Mouse (Mus musculus) CD4-positive helper T cell, adult 2 months (primary cell): ENCODE data around the gene Agrp.
A peak's percentile ranks its signal among the peaks of the same experiment; 100 is the strongest.

ENCODE experiments used
- DNase-seq: peaks from one replicate; pipeline ENCODE4 v3.0.0-alpha.2; 2012; ENCODE audit warnings: low read depth, missing footprints, low spot score

Gene Agrp

GRCm38 (mm10) chr8:105549506-105549905 is 87.7 kb downstream of the Agrp start:
- DNase-seq: no peak

- no peak for DNase-seq
Measured at GRCm38 (mm10) chr8:105546384-105547350, 90.5 kb downstream of the Agrp start.

- no peak for DNase-seq
Measured at GRCm38 (mm10) chr8:105545249-105545648, 91.9 kb downstream of the Agrp start.

DNA sequence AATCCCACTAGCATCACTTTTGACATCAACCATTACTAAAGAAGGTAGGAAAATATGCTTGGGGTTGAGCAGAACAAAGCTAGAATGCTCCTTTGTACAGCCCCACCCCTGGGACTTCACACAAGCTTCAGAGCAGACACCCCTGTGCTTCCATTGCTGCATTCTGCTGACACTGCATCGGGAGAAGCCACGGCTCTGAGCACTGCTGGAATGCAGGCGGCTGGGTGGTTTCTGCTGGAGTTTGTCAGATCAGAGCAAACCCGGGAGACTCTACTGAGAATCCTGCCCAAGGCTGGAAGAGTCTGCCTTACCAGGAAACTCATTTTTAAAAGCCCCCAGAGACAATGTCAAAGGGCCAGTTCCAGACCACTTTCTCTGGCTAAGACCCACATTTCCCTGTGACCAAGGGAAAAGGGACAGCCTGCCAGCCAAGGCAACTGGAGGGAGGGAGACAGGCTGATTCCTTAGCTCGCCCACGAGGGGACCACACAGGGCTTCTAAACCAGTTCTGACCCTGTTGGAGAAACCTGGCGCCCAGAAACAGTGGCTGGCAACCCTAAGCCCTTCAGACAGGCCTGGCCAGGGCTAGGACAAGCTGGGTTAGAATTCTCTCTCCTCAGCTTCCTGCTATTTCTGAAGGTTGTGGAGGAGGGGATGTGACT is 92.5 kb downstream of the Agrp start:
- no peak for DNase-seq

- no peak for DNase-seq
Measured at GRCm38 (mm10) chr8:105543703-105544102, 93.5 kb downstream of the Agrp start.

DNA sequence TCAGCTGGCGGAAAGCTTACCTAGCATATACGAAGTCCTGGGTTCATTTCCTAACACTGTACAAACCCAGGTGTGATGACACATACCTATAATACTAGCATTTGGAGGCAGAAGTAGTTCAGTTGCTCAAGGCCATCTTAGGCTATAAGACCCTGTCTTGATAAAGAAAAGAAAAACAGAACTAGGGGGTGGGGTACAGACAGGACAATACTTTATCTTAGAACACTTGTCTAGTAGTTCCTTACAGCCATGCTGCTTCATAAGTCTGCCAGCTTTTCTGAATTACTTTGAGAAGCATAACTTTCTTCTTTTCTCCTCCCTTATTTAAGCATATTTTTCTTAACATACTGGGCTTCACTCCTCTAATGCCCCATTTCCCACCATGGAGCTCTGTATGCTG is 94.4 kb downstream of the Agrp start:
- no peak for DNase-seq

- DNase-seq: no peak
Measured at GRCm38 (mm10) chr8:105542032-105542656, 95.0 kb downstream of the Agrp start.

GRCm38 (mm10) chr8:105538940-105539339 is 98.3 kb downstream of the Agrp start:
- no peak for DNase-seq

DNA sequence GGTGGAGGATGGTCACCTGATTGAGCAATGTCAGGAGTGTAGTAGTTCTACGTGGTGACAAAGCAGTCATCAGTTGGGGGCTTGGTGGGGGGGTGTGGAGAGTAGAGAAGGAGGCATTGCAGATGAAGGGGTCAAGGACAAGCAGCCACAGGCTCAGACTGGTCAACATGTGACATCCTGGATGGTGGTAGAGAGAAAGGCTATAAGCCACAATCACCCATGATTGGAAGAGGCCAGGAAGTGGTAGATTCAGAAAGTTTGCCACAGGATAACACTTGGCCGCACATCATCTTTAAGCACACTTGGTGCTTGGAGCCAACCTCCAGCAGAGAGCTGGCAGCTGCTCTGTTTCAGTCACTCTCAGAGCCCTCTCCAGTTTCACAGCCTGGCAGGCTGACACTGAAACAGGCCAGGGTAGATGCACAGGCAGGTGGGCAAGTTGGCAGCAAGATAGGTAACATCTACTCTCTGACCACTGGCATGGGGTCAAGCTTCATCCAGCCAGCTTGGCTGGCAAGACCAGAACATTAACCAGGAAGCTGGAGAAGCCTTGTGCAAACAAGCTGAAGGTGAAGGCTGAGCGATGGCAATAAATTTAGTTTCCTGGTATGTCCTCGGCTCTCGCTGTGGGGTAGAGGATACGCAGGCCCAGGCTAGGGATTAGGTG is 100.0 kb downstream of the Agrp start:
- no peak for DNase-seq

- no peak for DNase-seq
Measured at GRCm38 (mm10) chr8:105536546-105536945, 100.6 kb downstream of the Agrp start.

- peak; percentile 50 for DNase-seq
Measured at GRCm38 (mm10) chr8:105533892-105534329, 103.3 kb downstream of the Agrp start.

- DNase-seq: no peak
Measured at GRCm38 (mm10) chr8:105533439-105533838, 103.8 kb downstream of the Agrp start.

DNA sequence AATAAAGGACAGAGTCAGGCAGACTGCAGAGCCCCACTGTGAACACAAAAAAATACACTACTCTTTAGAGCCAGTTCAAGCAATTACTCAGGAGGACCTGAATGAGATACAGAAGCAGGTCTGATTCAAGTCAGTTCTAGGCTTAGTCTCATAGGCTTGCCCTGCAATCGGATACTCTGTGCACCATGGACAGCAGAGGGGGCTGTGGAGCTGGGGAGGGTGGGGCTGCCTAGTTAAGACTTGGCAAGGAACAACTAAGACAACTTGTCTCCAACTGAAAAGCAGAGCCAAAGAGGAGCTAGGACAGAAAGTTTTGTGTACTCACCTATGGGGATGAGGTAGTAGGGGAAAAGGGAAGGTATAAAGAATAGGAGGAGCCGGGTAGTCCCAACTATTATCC is 105.4 kb downstream of the Agrp start:
- DNase-seq: peak; percentile 32

- DNase-seq: no peak
Measured at GRCm38 (mm10) chr8:105529271-105529670, 107.9 kb downstream of the Agrp start.

DNA sequence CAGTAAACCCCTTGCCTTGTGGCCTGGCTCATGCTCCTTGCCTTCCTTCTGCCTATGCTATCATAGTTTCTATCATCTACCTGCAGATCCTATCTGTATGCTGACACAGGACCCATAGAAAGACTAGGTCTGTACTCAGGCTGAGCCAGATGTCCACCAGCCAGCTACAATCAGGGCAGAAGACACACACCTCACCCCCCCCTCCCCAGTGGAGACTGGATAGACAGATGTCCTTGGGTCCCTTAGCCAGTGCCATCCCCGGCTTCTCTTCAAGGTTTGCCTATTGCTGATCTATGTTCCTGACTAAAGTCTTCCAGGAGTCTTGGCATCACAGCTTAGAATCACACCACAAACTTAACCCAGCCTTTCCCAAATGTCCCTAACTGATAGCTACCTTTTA is 109.0 kb downstream of the Agrp start:
- DNase-seq: no peak

DNA sequence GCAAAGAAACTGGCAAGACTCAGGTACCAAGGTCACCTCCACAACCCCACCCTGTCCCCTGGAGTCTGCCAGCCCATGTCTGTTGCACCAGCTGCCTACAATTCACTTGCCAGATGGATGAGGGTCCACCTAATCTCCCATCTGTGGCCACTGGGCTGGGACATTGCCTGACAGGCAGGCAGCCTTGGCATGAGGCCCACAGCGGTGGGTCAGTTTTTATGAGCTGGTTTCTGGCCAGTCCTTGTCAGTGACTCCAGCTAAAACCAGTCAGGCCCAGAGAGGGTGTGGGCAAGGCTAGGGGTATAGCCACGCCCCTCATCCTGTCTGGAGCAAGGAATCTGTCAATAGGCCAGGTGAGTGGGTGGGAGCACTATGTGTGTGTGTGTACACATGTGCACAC is 110.1 kb downstream of the Agrp start:
- no peak for DNase-seq

- DNase-seq: no peak
Measured at GRCm38 (mm10) chr8:105522890-105523289, 114.3 kb downstream of the Agrp start.

- no peak for DNase-seq
Measured at GRCm38 (mm10) chr8:105521995-105522769, 115.0 kb downstream of the Agrp start.

DNA sequence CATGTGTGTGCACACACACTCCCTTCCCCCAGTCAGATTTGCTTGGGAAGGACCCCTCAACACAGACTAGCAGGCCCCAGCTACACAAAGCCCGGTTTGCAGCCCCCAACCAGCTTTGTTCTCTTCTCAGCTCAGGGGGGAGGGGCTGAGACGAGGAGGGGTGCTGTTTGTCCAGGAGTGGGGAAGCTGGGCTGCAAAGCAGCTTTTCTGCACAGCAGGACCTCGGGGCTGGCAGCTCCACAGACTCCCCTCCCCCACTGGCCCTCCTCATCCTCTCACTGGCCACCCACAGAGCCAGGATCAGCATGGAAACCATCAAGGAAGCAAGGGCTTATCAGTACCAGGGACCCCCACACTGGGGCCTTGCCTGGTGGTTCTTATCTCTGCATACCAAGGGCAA is 116.1 kb downstream of the Agrp start:
- no peak for DNase-seq

GRCm38 (mm10) chr8:105520521-105520920 is 116.7 kb downstream of the Agrp start:
- no peak for DNase-seq

- DNase-seq: no peak
Measured at GRCm38 (mm10) chr8:105519591-105519990, 117.6 kb downstream of the Agrp start.
